Mouse (Mus musculus) heart, postnatal 0 days (tissue): ENCODE measurements at regions not wholly inside any gene's neighbourhood (a gene's known extent, or its start where the extent isn't known, plus 50 kb on each side); places are given as distances from the start of the nearest gene placed in this dataset.

Source experiments
- CTCF ChIP-seq: IDR thresholded peaks from 2 replicates; pipeline ENCODE4 v1.5.1; 2016; ENCODE audit warnings: antibody characterized with exemption, control low read depth, low read depth
- EP300 ChIP-seq: IDR thresholded peaks from 2 replicates; pipeline ENCODE4 v1.6.1; 2016; ENCODE audit warnings: antibody characterized with exemption, low read depth

DNA sequence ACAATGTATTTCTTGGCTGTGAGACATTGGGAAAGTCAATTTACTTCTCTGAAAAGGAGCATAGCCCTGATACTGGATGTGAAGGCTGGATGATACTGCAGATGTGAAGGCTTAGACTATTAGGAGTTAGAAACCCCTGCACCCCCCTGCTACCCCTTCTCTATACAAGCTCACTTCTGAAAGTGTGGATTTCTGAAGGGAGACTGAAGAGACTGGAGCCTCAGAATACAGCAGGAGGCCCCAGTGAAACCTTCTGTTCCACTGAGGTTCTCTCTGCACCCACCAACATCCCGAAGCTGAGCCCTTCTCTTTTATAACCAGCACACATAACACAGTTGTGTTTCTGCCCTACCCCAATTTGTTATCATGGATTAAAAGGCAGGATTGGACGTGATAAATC is 131.7 kb upstream of the Vangl1 start:
- no peak for TF ChIP-seq EP300
- TF ChIP-seq CTCF: no peak
